Mouse (Mus musculus) layer of hippocampus, postnatal 36 days (tissue): ENCODE results near the gene Arhgap10. TPM values are rescaled to one million over a fixed set of nuclear protein-coding genes. Genes with fewer than 3 reads are reported as not detected.

Source experiments
- DNase-seq, 2 experiments: peaks; one replicate each; pipeline ENCODE4 v3.0.0; 2022
- total RNA-seq, 2 experiments: library from RNA; stranded (reverse); gene quantifications; 2 replicates each; pipeline ENCODE4 v1.2.3; 2021

Gene Arhgap10
- total RNA-seq, 2 experiments from 2014 or later: 7.8 to 8.9 TPM

- DNase-seq: no peak
Observed at GRCm38 (mm10) chr8:77484266-77484665, 33.5 kb downstream of the Arhgap10 start.

DNA sequence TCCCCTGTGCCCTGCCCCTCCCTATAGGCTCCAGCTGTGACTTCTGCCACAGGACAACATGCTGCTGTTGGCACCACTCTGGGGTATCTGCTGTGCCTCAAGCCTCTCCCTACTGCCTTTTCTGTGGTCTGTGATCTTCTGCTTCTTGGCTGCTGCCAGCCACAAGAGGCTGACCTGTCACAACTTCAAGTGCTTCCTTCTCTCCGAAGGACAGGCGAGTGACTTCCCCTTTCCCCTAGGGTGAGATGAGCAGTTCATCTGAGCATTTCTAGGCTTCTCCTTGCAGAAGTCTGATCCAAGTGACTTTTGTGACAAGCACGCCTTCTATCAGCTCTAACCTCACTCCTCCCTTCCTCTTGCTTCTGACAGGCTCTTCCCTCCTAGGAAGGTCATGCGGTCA, 34.1 kb downstream of the Arhgap10 start:
- DNase-seq: no peak

GRCm38 (mm10) chr8:77481791-77482190, 36.0 kb downstream of the Arhgap10 start:
- DNase-seq: no peak

- DNase-seq: no peak
Observed at GRCm38 (mm10) chr8:77479995-77480394, 37.8 kb downstream of the Arhgap10 start.

DNA sequence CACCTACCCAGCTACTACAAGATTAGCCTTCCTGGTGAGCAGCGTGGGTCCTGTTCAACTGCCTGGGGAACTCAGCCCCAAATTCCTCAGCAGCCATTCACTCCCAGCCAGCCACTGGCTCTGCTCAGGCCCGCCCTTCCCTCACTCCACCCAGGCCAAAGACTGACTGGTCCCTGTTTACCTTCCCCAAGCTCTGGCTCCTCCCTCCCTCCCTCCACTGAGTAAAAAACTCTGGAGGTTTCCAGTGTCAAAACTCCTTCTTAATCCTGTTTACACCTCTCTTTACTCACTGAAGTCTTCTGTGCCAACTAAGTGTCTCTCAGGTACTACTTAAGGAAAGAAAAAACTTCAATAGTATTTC, 38.9 kb downstream of the Arhgap10 start:
- no peak for DNase-seq

DNA sequence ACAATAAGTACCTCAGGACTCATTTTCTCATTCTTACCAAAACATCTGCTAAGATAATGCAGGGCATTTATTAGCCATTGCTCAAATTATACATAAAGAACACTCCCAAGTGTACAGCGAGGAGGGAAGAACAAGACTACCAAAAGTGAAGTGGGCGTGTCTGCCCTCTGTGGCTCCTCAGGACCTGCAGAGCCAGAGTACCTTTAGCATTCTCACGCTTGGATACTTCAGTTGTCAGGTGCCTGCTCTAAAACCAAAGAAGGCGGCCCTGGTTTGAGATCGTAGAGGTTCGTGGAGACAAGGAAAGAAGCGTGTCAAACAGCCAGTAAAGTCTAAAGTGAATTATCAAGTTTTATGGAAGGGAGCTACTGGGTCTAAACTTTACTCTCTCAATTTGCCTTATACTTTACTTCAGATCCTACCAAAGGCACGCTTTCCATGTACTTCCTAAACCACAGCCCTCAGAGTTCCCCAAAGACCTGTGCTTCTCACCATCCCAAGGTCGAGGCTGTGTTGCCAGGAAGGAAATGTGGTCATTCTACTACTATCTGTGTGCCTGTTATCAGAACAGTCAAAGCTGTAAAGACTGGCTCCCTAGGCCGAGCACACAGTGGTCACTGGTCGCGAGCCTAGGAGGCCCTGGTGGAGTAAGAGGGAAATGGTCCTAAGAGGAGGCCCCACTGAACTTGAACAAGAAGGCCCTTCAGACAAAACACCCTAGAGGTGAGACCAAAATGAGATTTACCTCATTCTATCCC, 39.4 kb downstream of the Arhgap10 start:
- DNase-seq: no peak

DNA sequence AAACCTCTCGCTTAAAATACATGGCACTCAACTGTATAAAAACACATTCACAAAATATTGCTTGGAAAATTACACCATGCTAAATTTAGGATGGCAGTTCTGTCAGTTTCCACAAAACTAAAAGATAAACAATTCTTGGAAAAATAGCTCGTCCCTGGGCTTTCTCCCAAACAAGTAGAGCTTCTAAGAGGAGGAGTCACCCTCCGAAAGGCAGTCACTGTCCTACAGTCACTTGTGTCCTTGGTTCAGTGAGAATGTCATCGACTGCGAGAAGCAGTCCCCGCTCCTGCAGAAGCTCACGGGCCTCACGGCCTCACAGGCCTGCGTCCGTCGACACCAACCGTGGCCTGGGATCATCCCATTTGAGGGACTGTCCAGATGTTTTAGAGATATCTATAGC, 40.1 kb downstream of the Arhgap10 start:
- DNase-seq: no peak

- no peak for DNase-seq
Observed at GRCm38 (mm10) chr8:77474614-77475013, 43.1 kb downstream of the Arhgap10 start.

DNA sequence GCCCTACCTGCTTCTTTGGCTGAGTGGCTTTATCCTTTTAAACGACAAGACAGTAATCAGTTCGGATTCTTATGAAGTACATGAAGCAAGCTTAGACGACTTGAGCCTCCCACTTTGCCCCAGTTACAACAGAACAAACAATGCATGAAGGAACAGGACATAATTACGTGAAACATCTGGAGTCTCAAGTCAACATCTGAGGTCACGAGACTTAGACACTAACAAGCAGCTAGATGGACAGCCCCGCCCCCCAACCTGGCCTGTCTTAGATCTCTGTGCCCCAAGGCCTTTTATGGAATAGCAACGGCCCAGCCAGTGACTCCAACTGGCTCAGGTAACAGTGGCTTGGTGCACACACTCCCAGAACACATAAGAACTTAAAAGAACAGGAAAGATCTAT, 44.0 kb downstream of the Arhgap10 start:
- no peak for DNase-seq

DNA sequence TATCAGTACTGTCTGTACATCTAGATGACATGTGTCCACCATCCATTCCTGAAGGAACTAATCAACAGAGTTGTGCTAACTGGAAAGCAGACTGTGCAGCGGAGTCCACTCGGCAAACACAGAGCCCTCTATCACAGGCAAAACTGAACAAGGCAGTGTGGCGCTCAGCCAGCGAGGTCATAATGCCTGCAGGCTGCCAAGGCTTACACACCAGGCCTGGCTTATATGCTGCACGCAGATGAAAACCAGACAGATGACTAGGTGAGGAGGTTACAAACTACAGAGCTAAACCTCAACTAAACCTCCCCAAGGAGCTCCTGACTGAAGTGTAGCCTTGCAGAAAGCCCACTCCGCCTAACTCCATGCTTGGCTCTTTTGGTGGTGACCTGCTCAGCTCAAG, 44.4 kb downstream of the Arhgap10 start:
- no peak for DNase-seq

DNA sequence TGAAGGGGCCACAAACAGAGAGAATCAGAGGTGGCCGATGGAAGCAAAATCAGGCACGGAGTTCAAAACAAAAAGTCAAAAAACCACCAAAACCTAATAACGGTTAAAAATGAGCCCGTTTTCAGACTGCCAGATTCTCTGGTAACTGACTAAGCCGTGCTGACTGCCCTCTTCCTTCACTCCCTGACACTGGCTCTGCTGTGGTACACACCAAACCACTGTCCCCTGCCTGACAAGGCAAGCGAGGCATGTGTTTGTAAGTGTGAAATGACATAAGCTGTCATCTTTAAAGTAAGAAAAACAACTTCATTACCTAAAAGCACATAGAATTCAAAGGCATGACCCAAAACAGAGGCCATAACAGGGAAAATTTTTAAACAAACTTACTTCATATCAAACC, 56.4 kb downstream of the Arhgap10 start:
- DNase-seq: no peak

DNA sequence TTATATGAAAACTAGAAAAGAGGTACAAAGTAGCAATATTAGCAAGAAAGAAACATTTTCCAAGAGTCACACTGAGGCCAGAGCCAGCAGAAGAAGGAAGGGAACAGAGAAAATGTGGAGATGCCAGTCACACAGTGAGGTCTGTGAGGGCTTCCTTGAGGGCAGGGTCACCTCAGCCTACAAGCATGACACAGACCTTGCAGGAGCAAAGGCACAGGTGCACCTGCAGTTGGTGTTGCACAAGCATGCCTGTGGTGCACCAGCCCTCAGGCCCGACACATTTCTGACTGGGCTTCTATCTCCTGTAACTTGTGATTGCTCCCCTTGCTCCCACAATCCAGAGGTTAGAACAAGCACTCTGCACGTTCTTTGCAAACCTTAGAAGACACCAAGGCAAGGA, 57.4 kb downstream of the Arhgap10 start:
- no peak for DNase-seq

DNA sequence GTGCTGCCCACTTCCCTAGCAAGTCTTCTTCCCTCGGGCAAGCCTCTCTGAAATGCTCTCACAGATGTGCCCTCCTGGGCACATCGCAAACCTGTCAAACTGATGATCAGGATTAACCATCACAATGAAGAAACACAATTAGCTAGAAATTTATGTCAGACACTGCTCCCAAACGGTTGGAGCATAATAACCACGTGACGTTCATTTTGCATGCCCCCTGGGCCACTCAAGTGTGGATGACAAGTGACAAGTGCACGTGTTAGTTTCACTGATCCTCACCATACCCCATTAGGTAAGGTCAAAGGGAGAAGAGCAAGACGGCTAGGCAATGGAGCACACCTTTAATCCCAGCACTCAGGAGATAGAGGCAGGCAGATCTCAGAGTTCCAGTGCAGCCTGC, 58.1 kb downstream of the Arhgap10 start:
- DNase-seq: no peak

- DNase-seq: no peak
Observed at GRCm38 (mm10) chr8:77458575-77458974, 59.2 kb downstream of the Arhgap10 start.

GRCm38 (mm10) chr8:77456263-77456662, 61.5 kb downstream of the Arhgap10 start:
- DNase-seq: no peak

DNA sequence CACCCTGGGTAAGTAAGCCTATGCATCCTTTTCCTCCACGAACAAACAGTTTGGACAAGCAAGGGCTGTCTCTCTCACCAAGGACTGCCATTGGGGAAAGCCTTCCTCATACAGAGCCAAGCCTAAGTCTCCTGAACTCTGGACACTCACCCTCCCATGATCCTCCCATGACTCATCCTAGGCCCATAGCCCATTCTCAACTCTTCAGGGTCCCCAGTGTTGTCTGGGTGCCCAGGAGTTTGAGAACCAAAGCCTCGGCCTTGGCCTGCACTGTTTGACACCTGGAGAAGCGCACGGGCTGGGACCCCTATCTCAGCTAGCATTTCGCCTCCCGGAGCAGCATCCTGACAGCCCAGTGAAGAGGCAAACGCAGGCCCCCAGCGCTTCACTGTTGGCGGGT, 63.9 kb downstream of the Arhgap10 start:
- no peak for DNase-seq

DNA sequence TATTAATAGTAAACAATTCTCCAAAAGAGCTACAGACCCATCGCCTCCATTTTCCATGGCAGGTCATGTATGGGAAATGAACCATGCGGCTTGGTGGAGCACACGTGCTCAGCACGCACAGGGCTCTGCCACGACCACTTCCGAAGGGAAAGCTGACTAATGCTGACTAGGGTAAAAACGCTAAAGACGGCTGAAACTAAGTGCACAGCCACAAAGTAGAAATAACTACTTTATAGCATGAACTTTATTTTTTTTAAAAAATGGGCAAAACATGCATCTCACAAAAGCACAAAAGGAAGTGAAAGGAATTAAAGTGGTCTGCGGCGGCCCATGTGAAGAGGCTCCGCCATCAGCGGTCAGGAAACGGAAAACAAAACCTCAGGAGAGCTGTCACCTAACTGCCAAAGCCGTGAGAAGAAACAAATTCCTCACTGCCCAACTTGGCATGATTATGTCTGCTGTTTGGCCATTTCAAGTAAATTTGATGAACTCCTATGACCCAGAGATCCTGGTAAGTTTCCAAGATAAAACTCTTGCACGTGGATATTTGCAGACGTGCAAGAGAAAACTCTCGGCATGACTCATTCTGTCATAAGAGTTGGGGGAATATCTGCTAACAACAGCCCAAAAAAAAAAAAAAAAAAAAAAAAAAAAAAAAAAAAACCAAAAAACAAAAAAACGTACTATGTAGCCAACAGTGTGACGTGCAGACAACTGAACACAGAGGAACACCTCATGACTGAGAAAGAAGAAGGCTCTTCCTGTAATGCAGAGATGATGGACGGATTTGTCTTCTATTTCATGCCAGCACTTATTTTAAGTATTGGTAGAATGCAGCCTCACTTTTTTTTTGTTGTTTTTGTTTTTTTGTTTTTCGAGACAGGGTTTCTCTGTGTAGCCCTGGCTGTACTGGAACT, 66.0 kb downstream of the Arhgap10 start:
- no peak for DNase-seq

GRCm38 (mm10) chr8:77451052-77451451, 66.7 kb downstream of the Arhgap10 start:
- no peak for DNase-seq

GRCm38 (mm10) chr8:77446294-77446693, 71.5 kb downstream of the Arhgap10 start:
- DNase-seq: no peak

- DNase-seq: no peak
Observed at GRCm38 (mm10) chr8:77445642-77446041, 72.1 kb downstream of the Arhgap10 start.

DNA sequence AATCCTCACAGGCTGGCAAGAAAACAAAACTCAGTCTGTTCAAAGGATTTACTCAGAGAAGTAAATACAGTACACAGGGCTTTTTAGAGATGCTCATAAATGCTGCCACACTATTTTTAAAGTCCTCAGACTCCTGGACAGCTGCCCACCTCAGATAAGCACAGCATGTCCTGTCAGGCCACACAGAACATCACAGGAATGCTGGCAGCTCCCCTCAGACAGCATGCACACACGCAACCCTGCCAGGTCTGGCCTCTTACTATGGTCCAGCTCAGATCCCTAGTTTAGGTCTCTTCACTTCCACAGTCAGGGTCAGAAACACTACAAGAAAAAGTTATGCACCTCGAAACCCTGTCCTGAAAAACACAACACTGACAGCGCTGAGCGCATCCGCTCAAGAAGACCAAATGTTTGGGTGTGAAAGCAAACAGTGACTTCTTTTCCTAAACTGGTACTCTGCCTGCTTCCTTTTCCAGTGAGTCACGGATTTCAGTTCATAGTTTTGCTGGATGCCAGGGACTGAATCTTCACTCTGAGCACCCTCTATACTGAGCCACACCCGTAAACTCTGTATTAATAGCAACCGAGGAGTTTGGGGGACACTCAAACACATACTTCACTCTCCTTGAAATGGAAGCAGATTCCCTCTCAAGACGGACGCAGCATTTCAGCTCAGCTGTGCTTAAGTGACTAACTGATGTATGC, 73.4 kb downstream of the Arhgap10 start:
- no peak for DNase-seq

- DNase-seq: no peak
Observed at GRCm38 (mm10) chr8:77442452-77442851, 75.3 kb downstream of the Arhgap10 start.

DNA sequence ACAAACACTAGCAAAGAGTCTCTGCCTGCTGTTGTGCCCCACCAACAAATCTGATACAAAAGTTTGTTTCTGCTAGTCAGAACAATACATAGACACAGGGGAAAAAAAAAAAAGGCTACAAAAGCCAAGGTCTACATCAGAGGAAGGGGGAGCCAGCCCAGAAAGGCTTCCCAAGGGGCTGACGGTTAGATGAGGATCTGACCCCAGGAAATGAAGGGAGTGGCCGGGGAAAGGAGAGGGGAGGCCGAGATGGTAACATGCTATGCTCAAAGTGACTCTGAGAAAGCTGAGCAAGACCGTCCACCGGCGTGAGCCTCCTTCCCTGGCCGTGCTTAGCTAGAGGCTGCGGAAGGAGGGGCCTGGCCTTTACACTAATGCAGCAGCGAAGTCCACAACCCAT, 76.8 kb downstream of the Arhgap10 start:
- no peak for DNase-seq
